Mouse (Mus musculus): Measurements from ENCODE around the gene Rab28. TPM values are rescaled to one million over a fixed set of nuclear protein-coding genes. Genes with fewer than 3 reads are reported as not detected.

The Rab28 gene
- polyA plus RNA-seq, 1 experiment from 2014 or later, result 89.2 TPM

DNA sequence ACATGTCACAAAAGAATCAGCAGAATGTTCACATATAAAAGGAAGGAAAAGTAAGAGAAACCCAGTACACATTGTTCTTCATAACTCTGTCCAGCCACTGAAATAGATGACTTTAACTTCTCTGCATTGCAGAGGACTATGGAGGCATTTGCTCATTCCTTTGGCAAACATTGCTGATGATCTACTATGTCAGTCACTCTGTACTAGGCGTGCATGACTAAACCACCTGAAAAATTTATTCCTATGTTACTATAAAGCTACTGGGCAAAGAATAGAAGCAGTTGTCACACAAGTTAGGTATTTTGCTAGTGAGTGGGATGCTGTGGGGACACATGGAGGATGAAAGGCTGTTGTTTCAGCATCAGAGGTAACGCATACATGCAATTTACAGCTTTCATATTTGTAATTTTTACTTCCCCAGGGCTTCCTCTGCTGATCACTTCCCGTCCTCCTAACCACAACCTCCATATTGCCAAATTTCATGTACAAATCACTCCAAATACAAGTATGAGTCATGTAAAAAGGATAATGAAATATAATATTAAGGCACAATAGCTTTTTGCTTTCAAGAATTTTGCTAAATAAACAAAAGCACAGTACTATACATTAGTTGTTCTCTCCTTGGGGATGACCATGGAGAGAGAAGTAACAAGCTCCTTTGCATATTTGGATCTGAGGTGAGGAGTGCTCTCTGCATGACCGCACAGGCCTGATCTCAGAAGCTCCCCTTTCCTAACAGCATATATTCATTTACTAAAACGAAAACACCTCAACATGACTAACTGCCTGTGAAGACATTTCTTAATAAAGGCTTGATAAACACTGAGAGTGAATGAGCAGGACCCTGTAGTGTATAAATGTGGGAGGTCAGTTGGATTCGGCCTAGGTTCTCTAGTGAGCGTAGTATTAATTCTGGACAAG, 80.5 kb downstream of the Rab28 start:
- ChIA-PET POLR2A (interaction anchor here (1.2 kb wide), 1 partner anchor 62 kb away, joined by 3 read pairs; no protein-coding TSS in a partner anchor), CTCF (interaction anchor here (1.8 to 2.1 kb wide), 2 partner anchors 13 to 20 kb away, joined by 5 to 6 read pairs; no protein-coding TSS in a partner anchor)
- peak; percentile 47 for DNase-seq (ENCODE audit: low read depth, low spot score)
- ATAC-seq, result peak; percentile 86
- no peak for TF ChIP-seq CTCF (IDR thresholded peaks at IDR 0.05)
- H3K27me3 ChIP-seq, result no peaks in the 10 kb centered on the region
- in situ Hi-C loops (cut with MboI; ENCODE audit: low pct_unique_long_range_greater_than_20kb), result no loop called here

DNA sequence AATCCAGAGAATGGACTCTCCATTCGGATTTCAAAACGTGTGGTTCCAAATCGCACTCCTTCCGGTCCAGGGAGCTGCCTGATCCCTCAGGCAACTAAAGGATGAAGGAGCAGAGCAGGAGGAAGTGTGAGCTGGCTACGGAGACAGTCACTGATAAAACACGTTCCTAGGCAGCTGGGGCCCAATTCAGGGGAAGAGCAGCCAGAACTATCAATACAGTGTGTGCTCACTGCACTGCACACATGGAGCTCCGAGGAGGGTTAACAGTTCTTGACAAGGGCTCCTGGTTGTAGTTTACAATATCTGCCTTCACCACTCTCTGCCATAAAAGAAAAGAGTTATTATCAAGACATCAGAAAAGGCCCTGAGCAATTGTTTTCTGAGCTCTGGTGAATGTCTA, 82.4 kb downstream of the Rab28 start:
- POLR2A ChIA-PET, result no interaction called here
- in situ Hi-C loops (cut with MboI; ENCODE audit: low pct_unique_long_range_greater_than_20kb), result no loop called here
- no peak for ATAC-seq
- CTCF ChIA-PET, result interaction anchor here (1.3 kb wide), 1 partner anchor 9 kb away, joined by 3 read pairs; no protein-coding TSS in a partner anchor
- no peak for DNase-seq (ENCODE audit: low read depth, low spot score)
- no peak for TF ChIP-seq CTCF (IDR thresholded peaks at IDR 0.05)
- no peaks in the 10 kb centered on the region for H3K27me3 ChIP-seq

DNA sequence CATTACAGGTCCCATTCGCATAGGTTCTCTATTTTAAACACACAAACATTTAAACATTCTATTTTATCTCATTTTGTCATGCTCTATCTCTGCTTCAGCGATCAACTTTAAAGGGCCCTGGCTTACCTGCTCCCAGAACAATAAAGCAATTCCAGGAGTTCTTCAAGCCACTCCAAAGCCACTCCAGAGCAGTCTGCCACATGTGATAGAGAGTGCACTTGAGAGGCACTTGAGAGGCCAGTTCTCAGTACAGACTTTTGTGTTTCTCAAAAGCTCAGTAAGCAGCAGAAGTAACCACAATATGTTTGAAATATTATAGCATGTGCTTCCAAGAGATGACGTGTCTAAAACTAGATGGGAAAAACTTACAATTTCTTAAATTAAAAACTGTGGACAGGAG, 86.2 kb downstream of the Rab28 start:
- CTCF ChIA-PET, result no interaction called here

DNA sequence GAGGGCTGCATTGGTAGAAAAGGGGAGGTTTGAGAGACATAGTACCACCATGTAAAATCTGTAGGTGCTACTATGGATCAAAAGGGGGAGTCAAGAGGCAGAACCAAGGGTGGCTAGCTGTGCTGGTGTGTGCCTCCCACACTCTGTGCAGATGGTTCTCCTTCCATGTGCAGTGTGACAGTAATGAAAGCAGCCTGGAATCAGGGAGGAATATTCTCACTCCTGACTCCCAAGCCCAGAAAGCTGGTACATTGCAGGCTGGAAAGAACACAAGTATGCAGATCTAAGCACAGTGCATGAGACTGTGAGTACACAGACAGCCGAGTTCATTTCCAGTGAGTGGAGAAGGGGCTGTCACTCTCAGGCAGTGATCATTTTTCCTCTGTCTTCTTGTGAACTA, 89.0 kb downstream of the Rab28 start:
- H3K27me3 ChIP-seq, result no peaks in the 10 kb centered on the region
- in situ Hi-C loops (cut with MboI; ENCODE audit: low pct_unique_long_range_greater_than_20kb), result no loop called here
- ATAC-seq, result no peak
- CTCF ChIA-PET, result no interaction called here
- no peak for DNase-seq (ENCODE audit: low read depth, low spot score)
- TF ChIP-seq CTCF (IDR thresholded peaks at IDR 0.05), result no peak
- POLR2A ChIA-PET, result no interaction called here

More for the DNA sequence above, 86.2 kb downstream of the Rab28 start:
- TF ChIP-seq CTCF (IDR thresholded peaks at IDR 0.05), result no peak
- in situ Hi-C loops (cut with MboI; ENCODE audit: low pct_unique_long_range_greater_than_20kb), result no loop called here
- DNase-seq (ENCODE audit: low read depth, low spot score) (no peak), ATAC-seq (no peak)
- H3K27me3 ChIP-seq, result no peaks in the 10 kb centered on the region
- POLR2A ChIA-PET, result no interaction called here

DNA sequence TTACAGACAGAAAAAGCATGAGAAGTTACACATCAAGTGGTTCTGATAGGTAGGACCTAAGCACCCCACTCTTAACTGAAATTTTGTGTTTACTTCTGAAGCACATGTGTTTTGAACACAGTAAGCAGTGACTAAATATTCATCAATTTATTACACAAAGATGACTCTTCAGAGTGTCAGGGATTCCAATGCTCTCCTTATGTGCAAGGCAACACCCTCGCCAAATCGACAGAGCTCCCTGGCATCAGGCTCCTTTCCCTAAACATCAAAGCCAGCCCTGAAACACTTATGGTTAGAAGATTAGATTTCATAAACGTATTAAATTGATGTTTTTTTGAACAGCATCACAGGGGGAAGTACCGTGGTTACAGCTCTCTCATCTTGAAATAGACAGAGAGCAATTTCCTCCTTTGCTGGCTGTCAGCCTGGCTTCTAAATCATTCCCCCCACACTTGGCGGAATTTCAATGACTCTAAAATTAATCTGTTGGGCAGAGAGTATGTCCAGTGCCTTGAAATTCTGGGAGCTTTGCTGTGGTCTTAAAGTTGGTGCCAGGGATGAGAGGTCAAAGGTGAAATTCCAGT, 97.4 kb downstream of the Rab28 start:
- no peak for TF ChIP-seq CTCF (IDR thresholded peaks at IDR 0.05)
- in situ Hi-C loops (cut with MboI; ENCODE audit: low pct_unique_long_range_greater_than_20kb), result no loop called here
- DNase-seq (ENCODE audit: low read depth, low spot score) (no peak), ATAC-seq (no peak)
- ChIA-PET CTCF (no interaction called here), POLR2A (no interaction called here)
- H3K27me3 ChIP-seq, result no peaks in the 10 kb centered on the region

DNA sequence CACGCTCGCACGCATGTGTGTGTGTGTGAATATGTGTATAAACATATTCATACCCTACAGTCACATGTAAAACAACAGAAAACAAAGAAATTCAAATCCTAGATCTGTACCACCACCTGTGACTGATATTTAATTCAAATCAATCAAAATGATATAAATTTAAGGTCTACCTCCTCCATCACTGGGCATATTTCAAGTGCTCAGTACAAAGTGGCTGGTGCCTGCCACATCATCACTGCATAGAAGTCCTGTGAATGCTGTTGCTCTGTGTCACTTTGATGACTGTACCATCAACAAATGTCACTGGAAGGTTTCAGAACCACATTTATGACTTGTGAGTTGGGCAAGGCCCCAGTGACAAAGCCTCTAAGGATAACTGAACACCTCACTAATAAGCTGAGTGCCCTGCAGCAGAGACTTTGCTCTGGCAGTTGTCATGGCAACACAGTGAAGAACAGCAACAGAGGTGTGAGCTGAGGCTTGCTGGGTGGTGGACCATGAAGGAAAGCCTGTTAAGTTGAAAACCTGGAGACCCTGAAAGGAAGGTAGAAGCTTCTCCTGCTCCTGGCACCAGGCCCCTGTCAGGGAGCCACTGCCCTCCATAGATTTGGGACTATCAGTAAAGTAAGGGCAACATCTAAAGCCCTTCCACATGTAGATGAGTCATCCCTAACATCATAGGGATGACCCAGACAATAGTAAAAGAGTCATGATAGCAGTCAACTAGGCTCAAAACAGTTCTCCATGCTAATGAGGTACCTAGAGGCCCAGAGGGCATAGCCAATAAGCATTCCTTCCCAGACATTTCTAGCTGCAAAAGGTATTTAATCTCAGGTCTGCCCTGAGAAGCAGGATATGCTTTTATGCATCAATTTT, 111.5 kb downstream of the Rab28 start:
- CTCF ChIA-PET, result no interaction called here
- in situ Hi-C loops (cut with MboI; ENCODE audit: low pct_unique_long_range_greater_than_20kb), result no loop called here
- peak; percentile 85 for ATAC-seq
- no peak for DNase-seq (ENCODE audit: low read depth, low spot score)
- POLR2A ChIA-PET, result no interaction called here
- TF ChIP-seq CTCF (IDR thresholded peaks at IDR 0.05), result no peak
- H3K27me3 ChIP-seq, result no peaks in the 10 kb centered on the region

DNA sequence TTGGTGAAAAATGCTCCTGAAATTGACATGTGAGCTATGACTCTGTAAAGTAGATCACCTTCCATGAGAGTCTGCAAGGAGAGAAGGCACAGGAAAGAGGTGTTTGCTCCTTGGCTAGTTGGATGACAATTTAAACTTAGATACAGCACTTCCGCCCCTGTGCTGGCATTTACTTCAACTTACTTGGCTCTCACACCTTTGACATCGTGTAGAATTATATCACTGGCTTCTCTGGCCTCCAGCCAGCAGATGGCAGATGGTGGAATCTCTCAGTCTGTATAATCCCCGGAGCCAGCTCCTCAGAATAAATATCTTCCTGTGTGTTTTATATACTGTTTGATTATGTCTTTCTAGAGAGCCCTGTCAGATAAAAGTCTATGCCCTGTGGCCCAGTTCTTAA, 112.8 kb downstream of the Rab28 start:
- DNase-seq (ENCODE audit: low read depth, low spot score), result no peak
- ATAC-seq, result no peak
- POLR2A ChIA-PET, result no interaction called here
- in situ Hi-C loops (cut with MboI; ENCODE audit: low pct_unique_long_range_greater_than_20kb), result no loop called here
- CTCF ChIA-PET, result no interaction called here
- no peak for TF ChIP-seq CTCF (IDR thresholded peaks at IDR 0.05)
- H3K27me3 ChIP-seq, result no peaks in the 10 kb centered on the region

DNA sequence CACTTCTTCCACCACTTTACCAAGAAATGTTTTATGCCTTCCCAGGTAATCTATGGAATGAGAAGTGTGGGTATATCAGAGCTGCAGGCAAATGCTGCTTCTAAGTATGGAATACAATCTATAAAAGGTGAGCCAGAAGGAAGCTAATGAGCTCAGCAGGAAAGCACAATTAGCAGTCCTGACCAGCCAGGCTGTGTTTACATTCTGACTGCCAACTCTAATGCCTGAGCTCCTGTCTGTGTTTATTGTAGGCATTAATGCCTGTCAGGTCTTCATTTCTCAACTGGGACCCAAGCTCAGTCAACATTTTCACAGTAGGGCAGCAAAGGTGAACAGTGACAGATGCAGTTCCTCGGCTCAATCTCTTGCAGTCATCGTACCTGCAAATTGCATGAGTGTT, 129.9 kb downstream of the Rab28 start:
- in situ Hi-C loops (cut with MboI; ENCODE audit: low pct_unique_long_range_greater_than_20kb), result no loop called here
- H3K27me3 ChIP-seq, result peaks cover 8% of the 10 kb centered on the region
- ChIA-PET POLR2A (no interaction called here), CTCF (no interaction called here)
- ATAC-seq, result no peak
- no peak for DNase-seq (ENCODE audit: low read depth, low spot score)
- no peak for TF ChIP-seq CTCF (IDR thresholded peaks at IDR 0.05)

Other genes with a start within 250 kb of the Rab28 start
- 0.04 TPM for gene Nkx3-2, start 56.3 kb upstream of the Rab28 start, polyA plus RNA-seq (2021)
- gene Bod1l, start 136.2 kb upstream of the Rab28 start, polyA plus RNA-seq (2021), result 26.5 TPM

Measured in Patski (cell line).